Mouse (Mus musculus) intestine, embryonic 14.5 days (tissue): ENCODE results near the gene Mrm1. TPM values are rescaled to one million over a fixed set of nuclear protein-coding genes. Genes with fewer than 3 reads are reported as not detected.
A peak's percentile ranks its signal among the peaks of the same experiment; 100 is the strongest.

Source experiments
- ATAC-seq: fragments of 200-750 bp; cut with Nextera tagmentation; replicated peaks from 2 replicates; pipeline ENCODE4 v1.8.0; 2017; ENCODE audit warnings: low read depth, moderate number of reproducible peaks, moderate TSS enrichment, moderate library complexity; ENCODE audit not compliant: low FRiP score, low TSS enrichment
- DNase-seq: peaks from one replicate; pipeline ENCODE4 v3.0.0-alpha.2; 2018; ENCODE audit warnings: low spot score
- H3K27ac ChIP-seq: fragments of 300-500 bp; sonication (generic); 2 replicates; pipeline ENCODE4 v1.5.1; 2014; ENCODE audit warnings: low read depth, mild to moderate bottlenecking, control low read depth
- H3K27me3 ChIP-seq: fragments of 300-500 bp; sonication (generic); replicated peaks from 2 replicates; pipeline ENCODE4 v1.6.1; 2014; ENCODE audit warnings: low read length, control low read depth; ENCODE audit not compliant: control insufficient read depth, insufficient read depth
- H3K36me3 ChIP-seq: fragments of 300-500 bp; sonication (generic); 2 replicates; pipeline ENCODE4 v1.6.1; 2014; ENCODE audit warnings: low read length, control low read depth; ENCODE audit not compliant: control insufficient read depth, insufficient read depth
- H3K4me1 ChIP-seq: fragments of 300-500 bp; sonication (generic); replicated peaks from 2 replicates; pipeline ENCODE4 v1.6.1; 2014; ENCODE audit warnings: low read length, control low read depth, mixed read lengths; ENCODE audit not compliant: control insufficient read depth, insufficient read depth
- H3K4me2 ChIP-seq: fragments of 300-500 bp; sonication (generic); 2 replicates; pipeline ENCODE4 v1.6.1; 2014; ENCODE audit warnings: low read length
- H3K4me3 ChIP-seq: fragments of 300-500 bp; sonication (generic); 2 replicates; pipeline ENCODE4 v1.5.1; 2014; ENCODE audit warnings: low read depth, low read length, control low read depth, mixed read lengths
- H3K9ac ChIP-seq: fragments of 300-500 bp; sonication (generic); 2 replicates; pipeline ENCODE4 v1.6.1; 2014; ENCODE audit warnings: mild to moderate bottlenecking, low read length
- H3K9me3 ChIP-seq: fragments of 300-500 bp; sonication (generic); 2 replicates; pipeline ENCODE4 v1.6.1; 2016; ENCODE audit warnings: low read length, control low read depth; ENCODE audit not compliant: control insufficient read depth
- WGBS: fragments of 180-500 bp; shearing (Covaris S2); extraction: QIAGEN DNeasy Blood & Tissue Kit; methylation state at CpG from one replicate; pipeline ENCODE4 v1.1.7; 2014; 5-methylcytosine and 5-hydroxymethylcytosine counted together
- polyA plus RNA-seq: library from polyadenylated mRNA; unstranded; fragments of >200 nt; fragmentation: Nextera tagmentation; extraction: Ambion mirVana; gene quantifications from 2 replicates; pipeline ENCODE4 v1.2.1, GENCODE M21; 2014

Gene Mrm1
- polyA plus RNA-seq, 1 experiment from 2014 or later, result 15.9 TPM

- H3K36me3 ChIP-seq, result no peaks in the 10 kb centered on the region
- ATAC-seq, result peak; percentile 69
- H3K9me3 ChIP-seq, result no peaks in the 10 kb centered on the region
- H3K27me3 ChIP-seq, result no peaks in the 10 kb centered on the region
- H3K4me2 ChIP-seq, result 0 out of 2 replicates have a peak overlapping the region, but pooled peaks have one; percentile 18
- peak; percentile 87 for DNase-seq
- no peak overlapping the region for H3K9ac ChIP-seq
- H3K4me1 ChIP-seq, result no peaks in the 10 kb centered on the region; the same call in 1 of the 2 replicates
- H3K4me3 ChIP-seq, result no peak overlapping the region
- H3K27ac ChIP-seq, result no peak overlapping the region
- 11% methylated on average over 17 of the region's 17 CpGs for WGBS
These were observed 24.7 kb downstream of the Mrm1 start for GRCm38 (mm10) chr11:84794496-84795113.

GRCm38 (mm10) chr11:84793545-84793944 is 25.8 kb downstream of the Mrm1 start:
- H3K27me3 ChIP-seq, result no peaks in the 10 kb centered on the region
- H3K9ac ChIP-seq, result no peak overlapping the region
- H3K36me3 ChIP-seq, result no peaks in the 10 kb centered on the region
- no peaks in the 10 kb centered on the region for H3K9me3 ChIP-seq
- H3K4me1 ChIP-seq, result no peaks in the 10 kb centered on the region; the same call in 1 of the 2 replicates
- no peak overlapping the region for H3K4me2 ChIP-seq
- ATAC-seq (no peak), DNase-seq (no peak)
- H3K4me3 ChIP-seq, result no peak overlapping the region
- H3K27ac ChIP-seq, result no peak overlapping the region

- no peak for DNase-seq
- Histone ChIP-seq H3K4me2 (no peak overlapping the region), H3K27me3 (no peaks in the 10 kb centered on the region), H3K36me3 (no peaks in the 10 kb centered on the region), H3K9ac (no peak overlapping the region), H3K27ac (no peak overlapping the region), H3K4me3 (no peak overlapping the region), H3K9me3 (no peaks in the 10 kb centered on the region), H3K4me1 (no peaks in the 10 kb centered on the region; the same call in 1 of the 2 replicates)
- no peak for ATAC-seq
- 56% methylated on average over 6 of the region's 6 CpGs for WGBS
These were observed 28.9 kb downstream of the Mrm1 start for GRCm38 (mm10) chr11:84790383-84790782.

- Histone ChIP-seq H3K9ac (no peak overlapping the region), H3K27me3 (peaks cover 18% of the 10 kb centered on the region), H3K27ac (no peak overlapping the region), H3K4me2 (no peak overlapping the region), H3K9me3 (no peaks in the 10 kb centered on the region), H3K4me3 (no peak overlapping the region), H3K36me3 (no peaks in the 10 kb centered on the region), H3K4me1 (peaks cover 8% of the 10 kb centered on the region; the same call in 1 of the 2 replicates)
- ATAC-seq, result no peak
- WGBS, result 6% methylated on average over 19 of the region's 19 CpGs
- DNase-seq, result no peak
These were observed 39.0 kb downstream of the Mrm1 start for GRCm38 (mm10) chr11:84780143-84780870.

GRCm38 (mm10) chr11:84775560-84775959 is 43.8 kb downstream of the Mrm1 start:
- H3K4me1 ChIP-seq, result peaks cover 11% of the 10 kb centered on the region; the same call in 1 of the 2 replicates
- H3K27me3 ChIP-seq, result peaks cover 11% of the 10 kb centered on the region
- no peak overlapping the region for H3K9ac ChIP-seq
- H3K36me3 ChIP-seq, result no peaks in the 10 kb centered on the region
- ATAC-seq (no peak), DNase-seq (no peak)
- no peak overlapping the region for H3K4me3 ChIP-seq
- no peak overlapping the region for H3K4me2 ChIP-seq
- WGBS, result 1% methylated on average over 4 of the region's 4 CpGs
- no peak overlapping the region for H3K27ac ChIP-seq
- H3K9me3 ChIP-seq, result no peaks in the 10 kb centered on the region

GRCm38 (mm10) chr11:84774870-84775514 is 44.3 kb downstream of the Mrm1 start:
- 50% methylated on average over 13 of the region's 13 CpGs for WGBS
- Histone ChIP-seq H3K4me1 (peaks cover 11% of the 10 kb centered on the region; the same call in 1 of the 2 replicates), H3K9ac (no peak overlapping the region), H3K9me3 (no peaks in the 10 kb centered on the region), H3K4me3 (no peak overlapping the region), H3K27me3 (peaks cover 6% of the 10 kb centered on the region), H3K27ac (no peak overlapping the region), H3K4me2 (no peak overlapping the region), H3K36me3 (no peaks in the 10 kb centered on the region)
- no peak for ATAC-seq
- no peak for DNase-seq

GRCm38 (mm10) chr11:84767898-84768297 is 51.4 kb downstream of the Mrm1 start:
- no peak overlapping the region for H3K4me3 ChIP-seq
- H3K9me3 ChIP-seq, result no peaks in the 10 kb centered on the region
- ATAC-seq (no peak), DNase-seq (no peak)
- 58% methylated on average over 6 of the region's 6 CpGs for WGBS
- no peak overlapping the region for H3K9ac ChIP-seq
- H3K27me3 ChIP-seq, result no peaks in the 10 kb centered on the region
- no peaks in the 10 kb centered on the region for H3K36me3 ChIP-seq
- H3K4me2 ChIP-seq, result no peak overlapping the region
- H3K4me1 ChIP-seq, result peaks cover 10% of the 10 kb centered on the region
- no peak overlapping the region for H3K27ac ChIP-seq

- Histone ChIP-seq H3K9ac (no peak overlapping the region), H3K4me3 (no peak overlapping the region), H3K27me3 (no peaks in the 10 kb centered on the region; the same call in 1 of the 2 replicates), H3K36me3 (no peaks in the 10 kb centered on the region), H3K9me3 (no peaks in the 10 kb centered on the region), H3K4me2 (no peak overlapping the region), H3K27ac (no peak overlapping the region), H3K4me1 (peaks cover 10% of the 10 kb centered on the region)
- no peak for ATAC-seq
- DNase-seq, result no peak
- 13% methylated on average over 5 of the region's 5 CpGs for WGBS
These were observed 54.2 kb downstream of the Mrm1 start for GRCm38 (mm10) chr11:84765125-84765524.
